Mouse (Mus musculus): ENCODE measurements at regions not wholly inside any gene's neighbourhood (a gene's known extent, or its start where the extent isn't known, plus 50 kb on each side); places are given as distances from the start of the nearest gene placed in this dataset.

- TF ChIP-seq CTCF (IDR thresholded peaks at IDR 0.05; ENCODE audit: low read depth, low read length) (no peak), POLR2A (IDR thresholded peaks at IDR 0.05; ENCODE audit: extremely low read depth, insufficient read depth, low read length) (no peak)
These were observed 152.7 kb upstream of the Ipo5 start for GRCm38 (mm10) chr14:120758200-120758830.

All from liver, adult 2 months (tissue).